Mouse (Mus musculus) testis, adult 2 months (tissue): ENCODE measurements around the gene Lmcd1. TPM values are rescaled to one million over a fixed set of nuclear protein-coding genes. Genes with fewer than 3 reads are reported as not detected.

ENCODE experiments used
- H3K27ac ChIP-seq: fragments of 200-500 bp; 2 replicates; pipeline ENCODE4 v1.5.1; 2012; ENCODE audit warnings: low read depth, low read length; ENCODE audit not compliant: control insufficient read depth, insufficient read depth
- H3K27me3 ChIP-seq: fragments of 200-500 bp; 2 replicates; pipeline ENCODE4 v1.6.1; 2012; ENCODE audit warnings: mild to moderate bottlenecking, low read length, moderate library complexity; ENCODE audit not compliant: control insufficient read depth, insufficient read depth
- H3K36me3 ChIP-seq: fragments of 200-500 bp; 2 replicates; pipeline ENCODE4 v1.6.1; 2012; ENCODE audit warnings: mild to moderate bottlenecking, low read length; ENCODE audit not compliant: control insufficient read depth, insufficient read depth
- H3K4me1 ChIP-seq: fragments of 200-500 bp; 2 replicates; pipeline ENCODE4 v1.6.1; 2012; ENCODE audit warnings: low read length; ENCODE audit not compliant: control insufficient read depth, insufficient read depth
- H3K4me3 ChIP-seq: fragments of 200-500 bp; 2 replicates; pipeline ENCODE4 v1.5.1; 2012; ENCODE audit warnings: low read depth, mild to moderate bottlenecking, low read length, moderate library complexity, mixed read lengths; ENCODE audit not compliant: control insufficient read depth
- CTCF ChIP-seq: fragments of 200-500 bp; IDR thresholded peaks from 2 replicates; pipeline ENCODE4 v1.5.1; 2012; ENCODE audit warnings: low read depth, mild to moderate bottlenecking, inconsistent platforms, low read length, moderate library complexity; ENCODE audit not compliant: control insufficient read depth, insufficient read depth, insufficient replicate concordance
- POLR2A ChIP-seq: fragments of 200-500 bp; IDR thresholded peaks from 2 replicates; pipeline ENCODE4 v1.6.1; 2012; ENCODE audit warnings: low read depth, mild to moderate bottlenecking, inconsistent platforms, low read length, moderate library complexity; ENCODE audit not compliant: control insufficient read depth
- polyA plus RNA-seq: library from polyadenylated mRNA; depleted of rRNA; stranded (reverse); fragments of >200 nt; gene quantifications from 2 replicates; pipeline ENCODE4 v1.2.3, GENCODE M21; 2012

Gene Lmcd1
- polyA plus RNA-seq, 1 experiment, result 1.4 TPM

- Histone ChIP-seq H3K27me3 (no peaks in the 10 kb centered on the region), H3K27ac (no peak overlapping the region), H3K36me3 (no peaks in the 10 kb centered on the region), H3K4me1 (no peaks in the 10 kb centered on the region), H3K4me3 (no peak overlapping the region)
- TF ChIP-seq CTCF (no peak), POLR2A (no peak)
Observed at GRCm38 (mm10) chr6:112325213-112325612, 51.7 kb downstream of the Lmcd1 start.

- no peak for TF ChIP-seq CTCF
- no peaks in the 10 kb centered on the region for H3K4me1 ChIP-seq
- no peak overlapping the region for H3K27ac ChIP-seq
- H3K27me3 ChIP-seq, result no peaks in the 10 kb centered on the region
- no peak overlapping the region for H3K4me3 ChIP-seq
- H3K36me3 ChIP-seq, result no peaks in the 10 kb centered on the region
Observed at GRCm38 (mm10) chr6:112327793-112328192, 54.2 kb downstream of the Lmcd1 start.

- Histone ChIP-seq H3K36me3 (no peaks in the 10 kb centered on the region), H3K27me3 (no peaks in the 10 kb centered on the region), H3K4me1 (no peaks in the 10 kb centered on the region), H3K27ac (no peak overlapping the region), H3K4me3 (no peak overlapping the region)
- no peak for TF ChIP-seq POLR2A
- no peak for TF ChIP-seq CTCF
Observed at GRCm38 (mm10) chr6:112330520-112331222, 57.1 kb downstream of the Lmcd1 start.

GRCm38 (mm10) chr6:112331223-112331598 is 57.7 kb downstream of the Lmcd1 start:
- no peak overlapping the region for H3K27ac ChIP-seq
- TF ChIP-seq POLR2A (no peak), CTCF (no peak)
- no peaks in the 10 kb centered on the region for H3K4me1 ChIP-seq
- H3K4me3 ChIP-seq, result no peak overlapping the region
- no peaks in the 10 kb centered on the region for H3K36me3 ChIP-seq
- H3K27me3 ChIP-seq, result no peaks in the 10 kb centered on the region

- Histone ChIP-seq H3K36me3 (no peaks in the 10 kb centered on the region), H3K27ac (peak overlapping the region; percentile 47; the same call in 1 of the 2 replicates), H3K27me3 (no peaks in the 10 kb centered on the region), H3K4me3 (no peak overlapping the region), H3K4me1 (no peaks in the 10 kb centered on the region)
- TF ChIP-seq CTCF, result no peak
- TF ChIP-seq POLR2A, result no peak
Observed at GRCm38 (mm10) chr6:112333930-112334329, 60.4 kb downstream of the Lmcd1 start.

- no peak overlapping the region for H3K4me3 ChIP-seq
- H3K4me1 ChIP-seq, result no peaks in the 10 kb centered on the region
- no peaks in the 10 kb centered on the region for H3K36me3 ChIP-seq
- H3K27ac ChIP-seq, result no peak overlapping the region
- H3K27me3 ChIP-seq, result no peaks in the 10 kb centered on the region
- TF ChIP-seq CTCF (no peak), POLR2A (no peak)
Observed at GRCm38 (mm10) chr6:112337667-112338066, 64.1 kb downstream of the Lmcd1 start.

GRCm38 (mm10) chr6:112339016-112339415 is 65.5 kb downstream of the Lmcd1 start:
- TF ChIP-seq CTCF (no peak), POLR2A (no peak)
- H3K27ac ChIP-seq, result no peak overlapping the region
- H3K36me3 ChIP-seq, result no peaks in the 10 kb centered on the region

GRCm38 (mm10) chr6:112350452-112350851 is 76.9 kb downstream of the Lmcd1 start:
- H3K36me3 ChIP-seq, result no peaks in the 10 kb centered on the region
- no peak for TF ChIP-seq POLR2A
- no peak for TF ChIP-seq CTCF

More at GRCm38 (mm10) chr6:112339016-112339415, 65.5 kb downstream of the Lmcd1 start:
- Histone ChIP-seq H3K4me1 (no peaks in the 10 kb centered on the region), H3K27me3 (no peaks in the 10 kb centered on the region), H3K4me3 (no peak overlapping the region)

More at GRCm38 (mm10) chr6:112350452-112350851, 76.9 kb downstream of the Lmcd1 start:
- Histone ChIP-seq H3K27me3 (no peaks in the 10 kb centered on the region), H3K27ac (no peak overlapping the region), H3K4me3 (no peak overlapping the region), H3K4me1 (no peaks in the 10 kb centered on the region)
